Mouse (Mus musculus) midbrain, embryonic 15.5 days (tissue): ENCODE data around the gene Eno1. TPM values are rescaled to one million over a fixed set of nuclear protein-coding genes. Genes with fewer than 3 reads are reported as not detected.

Experiments
- ATAC-seq: fragments of 200-750 bp; cut with Nextera tagmentation; replicated peaks from 2 replicates; pipeline ENCODE4 v1.8.0; 2017; ENCODE audit warnings: moderate TSS enrichment
- H3K27ac ChIP-seq: fragments of 300-500 bp; sonication (generic); 2 replicates; pipeline ENCODE4 v1.5.1; 2015; ENCODE audit warnings: mild to moderate bottlenecking, inconsistent platforms
- H3K27me3 ChIP-seq: fragments of 300-500 bp; sonication (generic); replicated peaks from 2 replicates; pipeline ENCODE4 v1.6.1; 2015; ENCODE audit warnings: inconsistent platforms
- H3K36me3 ChIP-seq: fragments of 300-500 bp; sonication (generic); replicated peaks from 2 replicates; pipeline ENCODE4 v1.6.1; 2015; ENCODE audit warnings: inconsistent platforms
- H3K4me1 ChIP-seq: fragments of 300-500 bp; sonication (generic); 2 replicates; pipeline ENCODE4 v1.6.1; 2015; ENCODE audit warnings: inconsistent platforms
- H3K4me2 ChIP-seq: fragments of 300-500 bp; sonication (generic); 2 replicates; pipeline ENCODE4 v1.6.1; 2015; ENCODE audit warnings: inconsistent platforms, mild to moderate bottlenecking, moderate library complexity
- H3K4me3 ChIP-seq: fragments of 300-500 bp; sonication (generic); 2 replicates; pipeline ENCODE4 v1.5.1; 2015; ENCODE audit warnings: mild to moderate bottlenecking, inconsistent platforms
- H3K9ac ChIP-seq: fragments of 300-500 bp; sonication (generic); 2 replicates; pipeline ENCODE4 v1.6.1; 2015; ENCODE audit warnings: mild to moderate bottlenecking, inconsistent platforms
- H3K9me3 ChIP-seq: fragments of 300-500 bp; sonication (generic); 2 replicates; pipeline ENCODE4 v1.6.1; 2016; ENCODE audit warnings: inconsistent platforms
- WGBS: fragments of 180-500 bp; shearing (Covaris S2); methylation state at CpG from one replicate; pipeline ENCODE4 v1.1.7; 2015; ENCODE audit warnings: mixed read lengths; 5-methylcytosine and 5-hydroxymethylcytosine counted together
- polyA plus RNA-seq: library from polyadenylated mRNA; unstranded; fragments of >200 nt; fragmentation: Nextera tagmentation; extraction: Ambion mirVana; gene quantifications from 2 replicates; pipeline ENCODE4 v1.2.1, GENCODE M21; 2015

Gene Eno1
- 1,044 and 1,060 TPM in 2 replicates for polyA plus RNA-seq

GRCm38 (mm10) chr4:150236521-150237481 is at the start of gene Eno1:
Gene Eno1, plus strand, starts transcription at chr4:150236721.
- H3K4me2 ChIP-seq = peak within 1 kb of the TSS; percentile 69
- H3K4me3 ChIP-seq = peak within 1 kb of the TSS; percentile 77
- peaks cover 8% of the 10 kb centered on the region for H3K36me3 ChIP-seq
- H3K4me1 ChIP-seq = peaks cover 49% of the 10 kb centered on the region
- peak within 1 kb of the TSS; percentile 98 for H3K27ac ChIP-seq
- no peaks in the 10 kb centered on the region for H3K27me3 ChIP-seq
- under 1% methylated on average over 70 of the region's 78 CpGs for WGBS
- peak; percentile 97 for ATAC-seq
- H3K9ac ChIP-seq = peak within 1 kb of the TSS; percentile 78
- H3K9me3 ChIP-seq = no peaks in the 10 kb centered on the region

DNA sequence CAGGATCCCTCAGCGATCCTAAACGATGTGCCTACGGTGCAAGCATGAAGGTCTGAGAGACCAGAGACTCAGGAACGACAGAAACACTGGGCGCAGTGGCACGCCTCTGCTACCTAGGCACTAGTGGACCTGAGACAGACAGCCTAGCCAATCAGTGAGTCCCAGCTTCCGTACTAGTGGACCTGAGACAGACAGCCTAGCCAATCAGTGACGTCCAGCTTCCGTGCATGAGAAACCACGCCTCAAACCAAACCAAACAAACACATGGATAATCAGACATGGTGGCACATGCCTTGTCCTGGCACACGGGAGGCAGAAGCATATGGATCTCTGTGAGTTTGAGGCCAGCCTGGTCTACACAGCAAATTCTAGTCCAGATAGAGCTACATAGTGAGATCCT is 48.3 kb upstream of the Eno1 start:
- H3K36me3 ChIP-seq = no peaks in the 10 kb centered on the region
- H3K27me3 ChIP-seq = no peaks in the 10 kb centered on the region
- WGBS = 45% methylated on average over 11 of the region's 11 CpGs

GRCm38 (mm10) chr4:150192199-150192598 is 44.3 kb upstream of the Eno1 start:
- WGBS = 84% methylated on average over 6 of the region's 6 CpGs
- H3K4me1 ChIP-seq = no peaks in the 10 kb centered on the region
- no peak overlapping the region for H3K4me3 ChIP-seq
- no peaks in the 10 kb centered on the region for H3K27me3 ChIP-seq
- H3K4me2 ChIP-seq = no peak overlapping the region
- no peak for ATAC-seq
- no peaks in the 10 kb centered on the region for H3K9me3 ChIP-seq
- H3K36me3 ChIP-seq = no peaks in the 10 kb centered on the region
- H3K27ac ChIP-seq = no peak overlapping the region
- no peak overlapping the region for H3K9ac ChIP-seq

More for the DNA sequence above, 48.3 kb upstream of the Eno1 start:
- ATAC-seq = no peak
- Histone ChIP-seq H3K9ac (no peak overlapping the region), H3K4me3 (no peak overlapping the region), H3K27ac (no peak overlapping the region), H3K4me1 (no peaks in the 10 kb centered on the region), H3K9me3 (no peaks in the 10 kb centered on the region), H3K4me2 (no peak overlapping the region)

- H3K4me2 ChIP-seq = no peak overlapping the region
- 41% methylated on average over 1 of the region's 1 CpGs for whole genome bisulfite sequencing
Observed at GRCm38 (mm10) chr4:150193915-150194314, 42.6 kb upstream of the Eno1 start.

GRCm38 (mm10) chr4:150198268-150198667 is 38.3 kb upstream of the Eno1 start:
- H3K9me3 ChIP-seq = no peaks in the 10 kb centered on the region

More at GRCm38 (mm10) chr4:150193915-150194314, 42.6 kb upstream of the Eno1 start:
- no peaks in the 10 kb centered on the region for H3K27me3 ChIP-seq
- no peak overlapping the region for H3K4me3 ChIP-seq
- no peaks in the 10 kb centered on the region for H3K9me3 ChIP-seq
- H3K27ac ChIP-seq = no peak overlapping the region
- ATAC-seq = no peak
- no peak overlapping the region for H3K9ac ChIP-seq
- no peaks in the 10 kb centered on the region for H3K4me1 ChIP-seq
- no peaks in the 10 kb centered on the region for H3K36me3 ChIP-seq

DNA sequence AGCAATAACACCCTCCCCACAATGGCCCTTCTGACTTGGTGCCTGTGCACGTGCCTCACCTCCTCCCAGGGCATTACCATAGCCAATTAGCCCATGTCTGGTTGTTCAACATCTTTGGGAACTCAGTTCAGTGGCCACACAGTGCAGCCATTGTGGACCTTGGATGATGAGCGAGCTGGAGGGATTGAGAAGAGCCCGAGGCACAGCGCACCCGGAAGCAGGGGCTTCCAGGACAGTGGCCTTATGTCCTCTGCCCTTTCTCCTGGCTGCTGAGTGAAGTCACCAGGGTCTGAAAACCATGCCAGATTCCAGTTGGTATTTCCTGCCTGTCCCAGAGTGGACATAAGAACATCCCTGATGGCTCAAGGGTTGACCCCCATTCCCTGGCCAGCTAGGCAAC is 35.3 kb upstream of the Eno1 start, which contains the start of gene Car6:
Gene Car6, minus strand, starts transcription at position 101 of the 400 bp plus-strand sequence.
- no peaks in the 10 kb centered on the region for H3K9me3 ChIP-seq
- H3K4me2 ChIP-seq = no peak within 1 kb of the TSS
- no peaks in the 10 kb centered on the region for H3K27me3 ChIP-seq
- WGBS = 80% methylated on average over 5 of the region's 5 CpGs
- no peak within 1 kb of the TSS for H3K9ac ChIP-seq
- ATAC-seq = no peak
- no peaks in the 10 kb centered on the region for H3K4me1 ChIP-seq
- H3K4me3 ChIP-seq = no peak within 1 kb of the TSS
- H3K27ac ChIP-seq = no peak within 1 kb of the TSS
- H3K36me3 ChIP-seq = no peaks in the 10 kb centered on the region

More at GRCm38 (mm10) chr4:150198268-150198667, 38.3 kb upstream of the Eno1 start:
- Histone ChIP-seq H3K36me3 (no peaks in the 10 kb centered on the region), H3K27me3 (no peaks in the 10 kb centered on the region), H3K4me2 (no peak overlapping the region), H3K4me3 (no peak overlapping the region), H3K4me1 (no peaks in the 10 kb centered on the region), H3K9ac (no peak overlapping the region), H3K27ac (no peak overlapping the region)
- ATAC-seq = no peak
- 77% methylated on average over 9 of the region's 9 CpGs for WGBS

- WGBS = 92% methylated on average over 5 of the region's 5 CpGs
- ATAC-seq = no peak
- no peaks in the 10 kb centered on the region for H3K36me3 ChIP-seq
- no peaks in the 10 kb centered on the region for H3K27me3 ChIP-seq
- no peak overlapping the region for H3K27ac ChIP-seq
- H3K4me2 ChIP-seq = no peak overlapping the region
- H3K9ac ChIP-seq = no peak overlapping the region
- H3K4me3 ChIP-seq = no peak overlapping the region
- H3K9me3 ChIP-seq = no peaks in the 10 kb centered on the region
- H3K4me1 ChIP-seq = no peaks in the 10 kb centered on the region
Observed at GRCm38 (mm10) chr4:150202702-150203101, 33.8 kb upstream of the Eno1 start.

GRCm38 (mm10) chr4:150204877-150205276 is 31.6 kb upstream of the Eno1 start:
- Histone ChIP-seq H3K27ac (no peak overlapping the region), H3K27me3 (no peaks in the 10 kb centered on the region), H3K9me3 (no peaks in the 10 kb centered on the region), H3K9ac (no peak overlapping the region), H3K4me2 (no peak overlapping the region), H3K36me3 (no peaks in the 10 kb centered on the region), H3K4me1 (no peaks in the 10 kb centered on the region), H3K4me3 (no peak overlapping the region)
- 76% methylated on average over 3 of the region's 3 CpGs for WGBS
- no peak for ATAC-seq

- Histone ChIP-seq H3K4me1 (peaks cover 9% of the 10 kb centered on the region), H3K27ac (no peak overlapping the region), H3K36me3 (no peaks in the 10 kb centered on the region), H3K9me3 (no peaks in the 10 kb centered on the region), H3K27me3 (no peaks in the 10 kb centered on the region), H3K9ac (no peak overlapping the region), H3K4me2 (no peak overlapping the region), H3K4me3 (no peak overlapping the region)
- 96% methylated on average over 5 of the region's 5 CpGs for WGBS
- ATAC-seq = no peak
Observed at GRCm38 (mm10) chr4:150209751-150210150, 26.8 kb upstream of the Eno1 start.

- H3K4me1 ChIP-seq = peaks cover 9% of the 10 kb centered on the region
- no peaks in the 10 kb centered on the region for H3K9me3 ChIP-seq
- no peak for ATAC-seq
- no peaks in the 10 kb centered on the region for H3K27me3 ChIP-seq
- H3K36me3 ChIP-seq = no peaks in the 10 kb centered on the region
- H3K27ac ChIP-seq = no peak overlapping the region
- no peak overlapping the region for H3K4me3 ChIP-seq
- H3K4me2 ChIP-seq = no peak overlapping the region
- 86% methylated on average over 8 of the region's 8 CpGs for WGBS
- no peak overlapping the region for H3K9ac ChIP-seq
Observed at GRCm38 (mm10) chr4:150210306-150210705, 26.2 kb upstream of the Eno1 start.

GRCm38 (mm10) chr4:150211930-150212552 is 24.5 kb upstream of the Eno1 start:
- H3K27me3 ChIP-seq = no peaks in the 10 kb centered on the region
- no peak for ATAC-seq
- peak overlapping the region; percentile 47 for H3K4me2 ChIP-seq
- peaks cover 9% of the 10 kb centered on the region for H3K4me1 ChIP-seq
- H3K4me3 ChIP-seq = no peak overlapping the region
- no peaks in the 10 kb centered on the region for H3K9me3 ChIP-seq
- no peak overlapping the region for H3K27ac ChIP-seq
- no peaks in the 10 kb centered on the region for H3K36me3 ChIP-seq
- WGBS = 51% methylated on average over 10 of the region's 10 CpGs
- H3K9ac ChIP-seq = no peak overlapping the region

DNA sequence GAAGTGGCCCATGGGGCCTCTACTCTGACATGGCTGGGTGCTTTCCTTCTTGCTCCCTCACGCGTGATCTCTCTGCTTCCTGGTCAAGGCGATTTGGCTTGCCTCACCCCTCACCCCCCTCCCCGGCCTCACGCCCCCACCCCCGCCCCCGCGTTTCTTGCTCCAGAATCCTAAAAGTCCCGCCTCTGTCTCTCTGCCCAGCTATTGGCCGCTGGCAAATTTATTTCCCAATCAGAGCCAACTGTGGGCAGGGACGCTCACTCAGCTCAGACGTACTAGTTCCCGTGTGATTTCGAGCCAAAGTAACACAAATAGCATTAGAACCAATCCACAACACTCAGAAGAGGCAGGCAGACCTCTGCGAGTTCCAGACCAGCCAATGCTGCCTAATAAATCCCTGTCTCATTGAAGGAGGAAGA is 24.0 kb upstream of the Eno1 start:
- H3K27ac ChIP-seq = no peak overlapping the region
- H3K4me1 ChIP-seq = peaks cover 9% of the 10 kb centered on the region
- H3K36me3 ChIP-seq = no peaks in the 10 kb centered on the region
- no peaks in the 10 kb centered on the region for H3K27me3 ChIP-seq
- no peaks in the 10 kb centered on the region for H3K9me3 ChIP-seq
- 0 out of 2 replicates have a peak, but pooled peaks have one; percentile 50 for ATAC-seq
- peak overlapping the region; percentile 47 for H3K4me2 ChIP-seq
- peak overlapping the region; percentile 25; the same call in 1 of the 2 replicates for H3K9ac ChIP-seq
- under 1% methylated on average over 15 of the region's 15 CpGs for WGBS
- peak overlapping the region; percentile 22; the same call in 1 of the 2 replicates for H3K4me3 ChIP-seq
